Mouse (Mus musculus): ENCODE data around the gene Ifit1bl2. TPM values are rescaled to one million over a fixed set of nuclear protein-coding genes. Genes with fewer than 3 reads are reported as not detected.
"Not testable (repeated sequence)": the region's sequence is repeated elsewhere in the genome, so short reads cannot be mapped to it uniquely, and the experiment has no call there.

Ifit1bl2 gene
- polyA plus RNA-seq, 1 experiment from 2014 or later = 0.32 TPM

DNA sequence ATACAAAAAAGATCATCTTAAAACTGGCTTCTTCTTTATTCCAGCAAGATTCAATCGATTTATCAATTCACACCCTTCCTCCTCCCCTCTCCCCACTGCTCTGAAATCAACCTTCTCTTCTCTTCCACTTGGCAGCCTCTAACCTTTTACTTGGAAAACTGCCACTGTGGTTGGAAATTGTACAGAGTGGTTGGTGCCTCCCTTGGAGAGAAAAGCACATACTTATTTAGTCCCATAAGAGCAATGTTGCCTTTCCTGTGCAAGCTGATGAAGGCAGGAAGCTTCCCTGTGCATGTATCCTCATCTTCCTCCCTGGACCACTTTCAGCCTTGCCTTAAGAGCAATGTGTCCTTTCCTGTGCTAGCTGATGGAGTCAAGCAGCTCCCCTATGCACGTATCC, 42.2 kb downstream of the Ifit1bl2 start:
- Histone ChIP-seq H3K4me1 (replicated peaks; ENCODE audit: insufficient read depth, low read length) (no peaks in the 10 kb centered on the region), H3K27me3 (ENCODE audit: insufficient read depth, low read length) (no peaks in the 10 kb centered on the region), H3K4me2 (ENCODE audit: low read length) (no peak overlapping the region), H3K27ac (no peak overlapping the region), H3K9ac (ENCODE audit: low read depth, low read length) (no peak overlapping the region), H3K9me3 (replicated peaks; ENCODE audit: low read length) (no peaks in the 10 kb centered on the region), H3K36me3 (ENCODE audit: insufficient read depth, low read length) (no peaks in the 10 kb centered on the region), H3K4me3 (replicated peaks; ENCODE audit: low read depth, low read length) (no peak overlapping the region)
- ATAC-seq (replicated peaks; ENCODE audit: low FRiP score, low read depth) (no peak), DNase-seq (ENCODE audit: low spot score) (no peak)
- WGBS = 74% methylated on average over 2 of the region's 2 CpGs
- TF ChIP-seq CTCF (IDR thresholded peaks at IDR 0.05; ENCODE audit: low read depth) = no peak

- Histone ChIP-seq H3K9ac (ENCODE audit: low read depth, low read length) (no peak overlapping the region), H3K4me3 (replicated peaks; ENCODE audit: low read depth, low read length) (no peak overlapping the region), H3K27ac (no peak overlapping the region), H3K4me2 (ENCODE audit: low read length) (no peak overlapping the region), H3K27me3 (ENCODE audit: insufficient read depth, low read length) (no peaks in the 10 kb centered on the region), H3K4me1 (replicated peaks; ENCODE audit: insufficient read depth, low read length) (no peaks in the 10 kb centered on the region), H3K36me3 (ENCODE audit: insufficient read depth, low read length) (no peaks in the 10 kb centered on the region), H3K9me3 (replicated peaks; ENCODE audit: low read length) (no peaks in the 10 kb centered on the region)
- no peak for DNase-seq (ENCODE audit: low spot score)
- no peak for ATAC-seq (replicated peaks; ENCODE audit: low FRiP score, low read depth)
- no peak for TF ChIP-seq CTCF (IDR thresholded peaks at IDR 0.05; ENCODE audit: low read depth)
Observed at GRCm38 (mm10) chr19:34596811-34597210, 43.7 kb downstream of the Ifit1bl2 start.

DNA sequence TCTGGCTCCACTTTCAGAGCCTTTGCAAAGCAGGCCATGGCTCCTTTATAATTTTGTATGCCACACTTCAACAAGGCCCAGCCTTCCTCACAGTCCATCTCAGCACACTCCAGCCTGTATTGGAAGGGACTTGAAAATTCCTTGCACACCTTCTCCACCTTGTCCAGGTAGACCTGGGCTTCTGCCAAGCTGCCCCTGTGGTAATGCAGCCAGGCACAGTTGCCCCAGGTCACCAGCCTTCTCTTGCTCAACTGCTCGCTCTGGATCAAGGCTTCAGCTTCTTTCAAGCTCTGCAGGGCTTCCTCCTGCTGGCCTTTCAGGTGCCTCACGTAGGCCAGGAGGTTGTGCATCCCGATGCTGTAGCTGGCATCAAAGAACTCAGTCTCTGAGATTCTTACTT, 46.0 kb downstream of the Ifit1bl2 start:
- not testable (repeated sequence) for H3K4me3 ChIP-seq (replicated peaks; ENCODE audit: low read depth, low read length); H3K27ac ChIP-seq; H3K9me3 ChIP-seq (replicated peaks; ENCODE audit: low read length); DNase-seq (ENCODE audit: low spot score); H3K4me2 ChIP-seq (ENCODE audit: low read length); H3K27me3 ChIP-seq (ENCODE audit: insufficient read depth, low read length); H3K9ac ChIP-seq (ENCODE audit: low read depth, low read length); ATAC-seq (replicated peaks; ENCODE audit: low FRiP score, low read depth); H3K36me3 ChIP-seq (ENCODE audit: insufficient read depth, low read length); H3K4me1 ChIP-seq (replicated peaks; ENCODE audit: insufficient read depth, low read length)
- 84% methylated on average over 3 of the region's 3 CpGs for WGBS

- WGBS = 88% methylated on average over 2 of the region's 2 CpGs
- H3K36me3 ChIP-seq (ENCODE audit: insufficient read depth, low read length) = no peaks in the 10 kb centered on the region
- DNase-seq (ENCODE audit: low spot score) = no peak
Observed at GRCm38 (mm10) chr19:34593456-34593855, 47.1 kb downstream of the Ifit1bl2 start.

DNA sequence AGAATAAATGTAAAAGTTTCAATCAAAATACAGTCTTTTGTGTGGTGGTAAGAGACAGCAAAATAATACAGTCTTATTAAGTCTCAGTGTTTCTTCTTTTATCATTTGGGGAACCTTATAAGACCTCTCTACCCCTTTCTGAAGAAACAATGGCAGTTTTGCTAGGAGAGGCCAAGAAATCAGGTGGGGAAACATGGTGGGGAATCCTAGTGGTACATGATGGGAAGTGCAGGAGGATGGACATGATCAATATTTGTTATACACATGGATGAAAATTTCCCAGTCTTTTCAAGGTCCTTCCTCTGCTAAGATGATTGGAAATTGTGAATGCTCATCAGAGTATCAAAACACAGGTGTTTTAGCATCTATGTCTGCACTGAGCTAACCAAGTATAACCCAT, 51.6 kb downstream of the Ifit1bl2 start:
- no peak overlapping the region for H3K9ac ChIP-seq (ENCODE audit: low read depth, low read length)
- H3K36me3 ChIP-seq (ENCODE audit: insufficient read depth, low read length) = no peaks in the 10 kb centered on the region
- H3K27me3 ChIP-seq (ENCODE audit: insufficient read depth, low read length) = no peaks in the 10 kb centered on the region
- H3K9me3 ChIP-seq (replicated peaks; ENCODE audit: low read length) = no peaks in the 10 kb centered on the region
- no peak overlapping the region for H3K27ac ChIP-seq
- H3K4me3 ChIP-seq (replicated peaks; ENCODE audit: low read depth, low read length) = no peak overlapping the region
- DNase-seq (ENCODE audit: low spot score) (no peak), ATAC-seq (replicated peaks; ENCODE audit: low FRiP score, low read depth) (no peak)
- no peaks in the 10 kb centered on the region for H3K4me1 ChIP-seq (replicated peaks; ENCODE audit: insufficient read depth, low read length)
- H3K4me2 ChIP-seq (ENCODE audit: low read length) = no peak overlapping the region
- peak; percentile 25; the same call in 1 of the 2 replicates for TF ChIP-seq CTCF (IDR thresholded peaks at IDR 0.05; ENCODE audit: low read depth)

More at GRCm38 (mm10) chr19:34593456-34593855, 47.1 kb downstream of the Ifit1bl2 start:
- Histone ChIP-seq H3K4me1 (replicated peaks; ENCODE audit: insufficient read depth, low read length) (no peaks in the 10 kb centered on the region), H3K9me3 (replicated peaks; ENCODE audit: low read length) (no peaks in the 10 kb centered on the region), H3K4me3 (replicated peaks; ENCODE audit: low read depth, low read length) (no peak overlapping the region), H3K27ac (no peak overlapping the region), H3K9ac (ENCODE audit: low read depth, low read length) (no peak overlapping the region), H3K27me3 (ENCODE audit: insufficient read depth, low read length) (no peaks in the 10 kb centered on the region), H3K4me2 (ENCODE audit: low read length) (no peak overlapping the region)
- no peak for ATAC-seq (replicated peaks; ENCODE audit: low FRiP score, low read depth)
- no peak for TF ChIP-seq CTCF (IDR thresholded peaks at IDR 0.05; ENCODE audit: low read depth)

DNA sequence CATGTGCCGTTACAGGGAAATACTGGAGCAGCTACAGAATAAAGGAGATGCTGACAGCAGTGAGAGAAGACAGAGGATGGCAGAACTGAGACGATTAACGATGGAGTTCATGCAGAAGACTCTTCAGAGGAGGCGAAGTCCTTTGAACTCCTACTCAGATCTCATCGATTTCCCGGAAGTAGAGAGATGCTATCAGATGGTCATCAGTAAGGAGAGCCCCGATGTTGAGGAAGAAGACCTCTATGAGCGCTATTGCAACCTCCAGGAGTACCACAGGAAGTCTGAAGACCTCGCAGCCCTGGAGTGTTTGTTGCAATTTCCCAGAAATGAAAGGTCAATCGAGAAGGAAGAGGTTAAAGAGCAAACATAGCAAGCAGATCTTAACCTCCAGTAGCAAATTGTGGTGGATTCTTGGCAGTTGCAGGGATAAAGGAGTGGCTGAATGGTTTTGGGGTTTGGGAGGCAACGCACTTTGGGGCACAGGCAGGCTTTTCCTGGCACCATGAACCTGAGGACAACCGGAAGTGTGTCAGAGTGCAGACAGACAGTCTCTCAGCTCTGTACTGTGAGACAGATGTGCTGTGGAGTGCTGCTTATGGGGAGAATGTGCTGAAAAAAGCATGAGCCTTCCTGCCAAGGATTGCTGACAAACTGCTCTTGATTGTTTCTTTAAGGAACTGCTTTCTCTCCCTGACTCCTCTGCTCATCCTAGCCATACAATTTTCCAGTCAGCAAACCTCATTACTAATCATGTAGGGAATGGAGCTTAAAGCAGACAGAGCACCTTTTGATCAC, 52.4 kb downstream of the Ifit1bl2 start:
- H3K9ac ChIP-seq (ENCODE audit: low read depth, low read length); ATAC-seq (replicated peaks; ENCODE audit: low FRiP score, low read depth); DNase-seq (ENCODE audit: low spot score); H3K27me3 ChIP-seq (ENCODE audit: insufficient read depth, low read length); H3K27ac ChIP-seq; H3K4me3 ChIP-seq (replicated peaks; ENCODE audit: low read depth, low read length); H3K36me3 ChIP-seq (ENCODE audit: insufficient read depth, low read length); H3K9me3 ChIP-seq (replicated peaks; ENCODE audit: low read length); H3K4me1 ChIP-seq (replicated peaks; ENCODE audit: insufficient read depth, low read length); H3K4me2 ChIP-seq (ENCODE audit: low read length): not testable (repeated sequence)
- WGBS = 69% methylated on average over 6 of the region's 12 CpGs

Measured in kidney, postnatal 0 days (tissue).